ENCODE assay signal across 22 mouse cellular contexts in genomic region chr7:72308078-72308477, GRCm38 (mm10). TPM values are rescaled to one million over a fixed set of nuclear protein-coding genes. Genes with fewer than 3 reads are reported as not detected.
DNase-seq lines count a peak whose midpoint lies in the region; ATAC-seq and TF ChIP-seq lines count a peak whose summit lies in the region.
"Had no signal": no experiment of that assay in that cellular context is flagged by ENCODE, and none has a peak within 500 bp of the region (broad histone marks: within the 10 kb centered on the region; RNA-seq: fewer than 3 reads in every experiment).

No protein-coding gene starts in this region.

- no peak overlapping the region for H3K27ac ChIP-seq in lung, embryonic 14.5 days (ENCODE audit: low read depth)
- no peak overlapping the region for H3K27ac ChIP-seq in hindbrain, embryonic 11.5 days (ENCODE audit: low read depth, low read length)
- H3K27ac ChIP-seq: embryonic facial prominence, embryonic 13.5 days; heart, embryonic 10.5 days; limb, embryonic 13.5 days; liver, embryonic 14.5 days; neural tube, embryonic 12.5 days; stomach, postnatal 0 days had no signal

- no peaks in the 10 kb centered on the region for H3K36me3 ChIP-seq in lung, embryonic 14.5 days (ENCODE audit: insufficient read depth)
- no peaks in the 10 kb centered on the region for H3K36me3 ChIP-seq in hindbrain, embryonic 11.5 days (ENCODE audit: control insufficient read depth, insufficient read depth, low read length)
- H3K36me3 ChIP-seq: embryonic facial prominence, embryonic 13.5 days; heart, embryonic 10.5 days; limb, embryonic 13.5 days; neural tube, embryonic 12.5 days had no signal

- ATAC-seq in lung, embryonic 14.5 days (ENCODE audit: insufficient read depth), result no peak
- ATAC-seq in hematopoietic stem cell, adult 5-6 weeks (replicated peaks in 1 of 2; ENCODE audit: insufficient read depth in 1 of 2, low FRiP score in 2 of 2, low TSS enrichment in 1 of 2, low read depth in 1 of 2, poor library complexity in 2 of 2, severe bottlenecking in 2 of 2), result peak; percentile 56 to 57
- no peak for ATAC-seq in hindbrain, embryonic 11.5 days (ENCODE audit: low FRiP score)
- ATAC-seq: hindbrain, embryonic 16.5 days had no signal

- DNase-seq in lung, embryonic 14.5 days, result peak; percentile 5
- DNase-seq in lung, adult 18-20 months, result no peak
- DNase-seq in naive thymus-derived CD4-positive, alpha-beta T cell, adult 2 months (ENCODE audit: low read depth), result peak; percentile 78
- peak; percentile 34 for DNase-seq in thymus, postnatal 14 days
- DNase-seq in layer of hippocampus, postnatal 10 days (ENCODE audit: low spot score in 2 of 2), result no peak
- no peak for DNase-seq in hindbrain, embryonic 11.5 days (ENCODE audit: low spot score)
- no peak for DNase-seq in heart, postnatal 25 days (ENCODE audit: low spot score)
- DNase-seq: cerebellum, adult 9-10 months; gastrocnemius, postnatal 14 days; heart, postnatal 10 days; kidney, adult 2 months; kidney, postnatal 25 days; midbrain, embryonic 14.5 days; right cerebral cortex, postnatal 4 days had no signal

- no peak for TF ChIP-seq CTCF in lung, embryonic 14.5 days (IDR thresholded peaks at IDR 0.05; ENCODE audit: low read depth)

- WGBS in lung, embryonic 14.5 days, result 76% methylated on average over 5 of the region's 5 CpGs
- WGBS in hindbrain, embryonic 11.5 days, result 82% methylated on average over 5 of the region's 5 CpGs

- H3K4me3 ChIP-seq in lung, embryonic 14.5 days (ENCODE audit: low read depth, low read length), result no peak overlapping the region
- no peak overlapping the region for H3K4me3 ChIP-seq in hindbrain, embryonic 11.5 days (ENCODE audit: low read depth, low read length)
- H3K4me3 ChIP-seq: embryonic facial prominence, embryonic 13.5 days; heart, embryonic 10.5 days; limb, embryonic 13.5 days; neural tube, embryonic 12.5 days had no signal

- intact Hi-C loops in heart, postnatal 25 days (cut with DNase I), result no loop called here

- H3K27me3 ChIP-seq in lung, embryonic 14.5 days (ENCODE audit: insufficient read depth, low read length), result no peaks in the 10 kb centered on the region
- peaks cover 7% of the 10 kb centered on the region; the same call in 1 of the 2 replicates for H3K27me3 ChIP-seq in hindbrain, embryonic 11.5 days (ENCODE audit: control insufficient read depth, insufficient read depth, low read length)

- no peaks in the 10 kb centered on the region for H3K9me3 ChIP-seq in lung, embryonic 14.5 days (ENCODE audit: low read depth, low read length)
- H3K9me3 ChIP-seq in hindbrain, embryonic 11.5 days (ENCODE audit: control insufficient read depth, low read length), result no peaks in the 10 kb centered on the region
- H3K9me3 ChIP-seq: embryonic facial prominence, embryonic 13.5 days; heart, embryonic 10.5 days; limb, embryonic 13.5 days; neural tube, embryonic 12.5 days had no signal

- no peak overlapping the region for H3K9ac ChIP-seq in lung, embryonic 14.5 days
- H3K9ac ChIP-seq in hindbrain, embryonic 11.5 days (ENCODE audit: low read depth, low read length), result no peak overlapping the region
- H3K9ac ChIP-seq: embryonic facial prominence, embryonic 13.5 days; limb, embryonic 13.5 days; liver, embryonic 14.5 days; neural tube, embryonic 12.5 days had no signal

- H3K4me1 ChIP-seq in lung, embryonic 14.5 days (ENCODE audit: insufficient read depth), result no peaks in the 10 kb centered on the region
- no peaks in the 10 kb centered on the region for H3K4me1 ChIP-seq in hindbrain, embryonic 11.5 days (replicated peaks; ENCODE audit: control insufficient read depth, insufficient read depth, low read length)
- H3K4me1 ChIP-seq: heart, embryonic 10.5 days had no signal

- no peak overlapping the region for H3K4me2 ChIP-seq in lung, embryonic 14.5 days
- H3K4me2 ChIP-seq in hindbrain, embryonic 11.5 days (replicated peaks; ENCODE audit: low read depth, low read length), result no peak overlapping the region
- H3K4me2 ChIP-seq: embryonic facial prominence, embryonic 13.5 days; limb, embryonic 13.5 days; neural tube, embryonic 12.5 days had no signal

RNA-seq across cellular contexts. Expression of gene Mctp2, which starts 1.7 kb away (rescaled TPM):
- polyA plus RNA-seq in lung, embryonic 14.5 days (2014; fragmentation: Nextera tagmentation; extraction: Ambion mirVana), result 2.8 and 3.8 TPM in 2 replicates
- 14.5 and 22.6 TPM in 2 replicates for total RNA-seq in hematopoietic stem cell, adult 5-6 weeks (2017)
- total RNA-seq in layer of hippocampus, postnatal 10 days (2021), result 1 to 10 TPM; 1.4 to 2.0 TPM
- polyA plus RNA-seq in hindbrain, embryonic 11.5 days (2014; fragmentation: Nextera tagmentation; extraction: Ambion mirVana), result 0.12 and 0.27 TPM in 2 replicates
- total RNA-seq in heart, postnatal 25 days (2021), result under 1 TPM; 0.44 to 0.45 TPM

Comparison
In these comparisons a context has a peak if more than half of its experiments do, and no peak if none do; other contexts are left out.
1. DNase-seq: peak in lung, embryonic 14.5 days (single experiment), naive thymus-derived CD4-positive, alpha-beta T cell, adult 2 months (single experiment) and thymus, postnatal 14 days (single experiment); none in lung, adult 18-20 months (0 of 2), layer of hippocampus, postnatal 10 days (0 of 2), hindbrain, embryonic 11.5 days (single experiment) and heart, postnatal 25 days (single experiment).
2. ATAC-seq: peak in hematopoietic stem cell, adult 5-6 weeks (2 of 2); none in lung, embryonic 14.5 days (single experiment) and hindbrain, embryonic 11.5 days (single experiment).